In the genomic region with DNA sequence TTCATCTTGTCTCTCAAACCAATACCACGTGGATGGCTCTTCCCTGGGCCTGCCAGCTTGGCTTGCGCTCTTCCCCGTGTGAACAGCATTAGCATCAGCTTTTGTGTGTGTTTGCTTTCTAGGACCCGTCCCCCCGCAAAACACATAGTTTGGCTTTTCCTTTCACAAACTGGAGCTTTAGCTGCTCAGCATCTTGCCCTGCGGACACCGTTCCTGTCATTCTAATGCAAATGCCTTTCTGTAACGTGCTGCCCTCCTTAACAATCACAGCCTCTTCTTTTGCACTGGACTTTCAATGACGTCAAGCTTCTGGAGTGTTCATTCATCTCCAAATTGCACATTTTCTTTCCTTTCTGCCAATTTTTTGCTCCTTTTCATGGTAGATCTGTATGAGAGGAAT, we compare ENCODE assay signal across 37 mouse cellular contexts. TPM values are rescaled to one million over a fixed set of nuclear protein-coding genes. Genes with fewer than 3 reads are reported as not detected.
DNase-seq lines count a peak whose midpoint lies in the region; ATAC-seq and TF ChIP-seq lines count a peak whose summit lies in the region.
"Had no signal": no experiment of that assay in that cellular context is flagged by ENCODE, and none has a peak within 500 bp of the region (broad histone marks: within the 10 kb centered on the region; RNA-seq: fewer than 3 reads in every experiment).

No protein-coding gene starts in this region.

- H3K9ac ChIP-seq in forebrain, embryonic 16.5 days (replicated peaks; ENCODE audit: low read depth, low read length): no peak overlapping the region
- H3K9ac ChIP-seq: embryonic facial prominence, embryonic 13.5 days; intestine, embryonic 15.5 days; limb, embryonic 12.5 days; midbrain, embryonic 13.5 days; neural tube, embryonic 15.5 days had no signal

- no peak for TF ChIP-seq CTCF in brain, embryonic 14.5 days (IDR thresholded peaks at IDR 0.05; ENCODE audit: borderline replicate concordance, extremely low read depth, insufficient read depth, insufficient read length)

- no peak overlapping the region for H3K27ac ChIP-seq in forebrain, embryonic 16.5 days (ENCODE audit: low read length)
- H3K27ac ChIP-seq: embryonic facial prominence, embryonic 13.5 days; intestine, embryonic 15.5 days; kidney, postnatal 0 days; limb, embryonic 12.5 days; midbrain, embryonic 13.5 days; neural tube, embryonic 15.5 days had no signal

- TF ChIP-seq POLR2A in brain, embryonic 14.5 days (IDR thresholded peaks at IDR 0.05; ENCODE audit: borderline replicate concordance, extremely low read depth, insufficient read depth, insufficient read length, poor library complexity, severe bottlenecking): no peak

- peaks cover 3% of the 10 kb centered on the region; the same call in 1 of the 2 replicates for H3K9me3 ChIP-seq in forebrain, embryonic 16.5 days (ENCODE audit: control insufficient read depth, low read length)
- H3K9me3 ChIP-seq: intestine, embryonic 15.5 days had no signal

- H3K27me3 ChIP-seq in forebrain, embryonic 16.5 days (replicated peaks; ENCODE audit: control insufficient read depth, insufficient read depth, low read length): no peaks in the 10 kb centered on the region
- H3K27me3 ChIP-seq: embryonic facial prominence, embryonic 13.5 days; intestine, embryonic 15.5 days; limb, embryonic 12.5 days; midbrain, embryonic 13.5 days; neural tube, embryonic 15.5 days had no signal

- DNase-seq in heart, adult 11 months: peak; percentile 13
- no peak for DNase-seq in heart, postnatal 4 days
- peak; percentile 66 for DNase-seq in ES-CJ7 (ENCODE audit: low read depth, low spot score)
- DNase-seq in brain, embryonic 14.5 days (ENCODE audit: low read depth): peak; percentile 54
- no peak for DNase-seq in left cerebral cortex, postnatal 4 days
- no peak for DNase-seq in adrenal gland, adult (ENCODE audit: inconsistent age in 2 of 2, low spot score in 1 of 2)
- DNase-seq: adrenal gland, adult 8-10 months; cerebellum, adult 11 months; cerebellum, adult 9-10 months; cerebellum, postnatal 36 days; gastrocnemius, postnatal 14 days; kidney, adult 2 months; layer of hippocampus, postnatal 36 days; lung, postnatal 36 days; retina, postnatal 1 day; right cerebral cortex, postnatal 14 days had no signal

- intact Hi-C loops in left cerebral cortex, postnatal 4 days (cut with DNase I): no loop called here

- H3K4me2 ChIP-seq in forebrain, embryonic 16.5 days (ENCODE audit: low read length): no peak overlapping the region
- H3K4me2 ChIP-seq: embryonic facial prominence, embryonic 13.5 days; heart, embryonic 11.5 days; intestine, embryonic 15.5 days; limb, embryonic 12.5 days; midbrain, embryonic 13.5 days; neural tube, embryonic 15.5 days had no signal

- peaks cover 2% of the 10 kb centered on the region; the same call in 1 of the 2 replicates for H3K4me1 ChIP-seq in forebrain, embryonic 16.5 days (replicated peaks; ENCODE audit: control insufficient read depth, insufficient read depth, low read length)
- H3K4me1 ChIP-seq: intestine, embryonic 15.5 days; midbrain, embryonic 13.5 days had no signal

- H3K4me3 ChIP-seq in forebrain, embryonic 16.5 days (replicated peaks; ENCODE audit: low read length): no peak overlapping the region
- H3K4me3 ChIP-seq: embryonic facial prominence, embryonic 13.5 days; intestine, embryonic 15.5 days; limb, embryonic 12.5 days; midbrain, embryonic 13.5 days; neural tube, embryonic 15.5 days had no signal

- WGBS in forebrain, embryonic 16.5 days: 19% methylated on average over 9 of the region's 9 CpGs

- H3K36me3 ChIP-seq in forebrain, embryonic 16.5 days (ENCODE audit: control insufficient read depth, insufficient read depth): no peaks in the 10 kb centered on the region
- H3K36me3 ChIP-seq: embryonic facial prominence, embryonic 13.5 days; intestine, embryonic 15.5 days; limb, embryonic 12.5 days; midbrain, embryonic 13.5 days; neural tube, embryonic 15.5 days had no signal

- peak; percentile 57; the same call in 1 of the 2 replicates for ATAC-seq in forebrain, embryonic 16.5 days
- ATAC-seq: activated CD4-positive, CD25-positive, alpha-beta regulatory T cell, adult 4 months; hindbrain, embryonic 16.5 days; intestine, embryonic 15.5 days; midbrain, embryonic 13.5 days had no signal

RNA-seq across cellular contexts. Expression of a gene that starts 24.0 kb away (rescaled TPM):
- not detected for total RNA-seq in heart, postnatal 4 days (2021)
- polyA plus RNA-seq in brain, embryonic 14.5 days (2012; rRNA removed): not detected in 2 replicates
- polyA plus RNA-seq in forebrain, embryonic 16.5 days (2015; fragmentation: Nextera tagmentation; extraction: Ambion mirVana): not detected in 2 replicates
- not detected for total RNA-seq in left cerebral cortex, postnatal 4 days (2021)
- total RNA-seq: gastrocnemius, postnatal 14 days; granulocyte monocyte progenitor cell, adult 5-6 weeks; layer of hippocampus, postnatal 36 days; liver, adult 2 months; megakaryocyte, adult 5-6 weeks had no signal
- polyA plus RNA-seq: activated CD4-positive, CD25-positive, alpha-beta regulatory T cell, adult 4 months; embryonic facial prominence, embryonic 13.5 days; heart, embryonic 11.5 days; heart, embryonic 16.5 days; hindbrain, embryonic 11.5 days; hindbrain, embryonic 16.5 days; intestine, embryonic 15.5 days; kidney, adult 2 months; kidney, postnatal 0 days; large intestine, adult 2 months; limb, embryonic 12.5 days; liver, adult 2 months; liver, embryonic 16.5 days; lung, embryonic 16.5 days; midbrain, embryonic 13.5 days; neural tube, embryonic 15.5 days; small intestine, adult 2 months; stomach, embryonic 14.5 days; thymus, postnatal 0 days had no signal

Comparison
In these comparisons a context has a peak if more than half of its experiments do, and no peak if none do; other contexts are left out.
1. DNase-seq: peak in heart, adult 11 months (single experiment), ES-CJ7 (single experiment) and brain, embryonic 14.5 days (single experiment); none in heart, postnatal 4 days (single experiment), left cerebral cortex, postnatal 4 days (single experiment) and adrenal gland, adult (0 of 2).